Mouse (Mus musculus): ENCODE measurements around the gene Elmo1.

DNA sequence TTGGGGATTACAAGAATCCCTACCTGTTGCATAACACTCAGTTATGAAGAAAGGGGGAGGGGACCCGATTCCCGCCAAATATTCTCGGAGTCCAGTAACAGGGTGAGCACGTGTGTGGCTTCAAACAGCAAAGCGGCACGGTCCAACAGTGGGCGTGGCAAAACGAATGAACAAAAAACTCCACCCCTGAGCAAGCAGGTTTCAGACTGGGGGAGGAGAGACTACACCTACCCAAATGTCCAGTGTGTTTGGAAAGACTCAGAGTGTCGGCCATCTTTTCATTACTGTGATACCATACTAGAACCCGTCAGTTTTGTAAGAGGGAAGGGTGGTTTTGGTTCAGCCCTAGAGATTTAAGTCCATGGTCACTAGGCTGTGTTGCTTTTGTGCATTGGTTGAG is 35.4 kb downstream of the Elmo1 start:
- no peak for TF ChIP-seq CTCF (IDR thresholded peaks at IDR 0.05 in 2 of 3, conservative IDR thresholded peaks at IDR 0.05 in 1 of 3; ENCODE audit: control insufficient read depth in 1 of 3, insufficient read depth in 1 of 3, low read depth in 2 of 3, low read length in 3 of 3, poor library complexity in 1 of 3, severe bottlenecking in 1 of 3)
- no peak for TF ChIP-seq ZNF384 (IDR thresholded peaks at IDR 0.05; ENCODE audit: low read depth, low read length)
- no peak for TF ChIP-seq USF2 (IDR thresholded peaks at IDR 0.05; ENCODE audit: borderline replicate concordance in 1 of 2, insufficient read depth in 1 of 2, low read depth in 1 of 2, low read length in 2 of 2)
- no peak for TF ChIP-seq SIN3A (IDR thresholded peaks at IDR 0.05; ENCODE audit: low read length)
- no peak for TF ChIP-seq RAD21 (IDR thresholded peaks at IDR 0.05; ENCODE audit: low read depth, low read length)
- no peak for TF ChIP-seq MEF2A (IDR thresholded peaks at IDR 0.05; ENCODE audit: extremely low read depth, insufficient replicate concordance, low read depth, low read length, poor library complexity, severe bottlenecking)
- no peak for TF ChIP-seq POLR2A (IDR thresholded peaks at IDR 0.05; ENCODE audit: control insufficient read depth in 1 of 2, insufficient read depth in 1 of 2, low read depth in 1 of 2, low read length in 2 of 2, poor library complexity in 1 of 2)
- no peak for TF ChIP-seq POLR2AphosphoS2 (IDR thresholded peaks at IDR 0.05; ENCODE audit: low read length)
